Mouse (Mus musculus) c-Kit-positive CD71-positive TER-119-positive erythroid progenitor cells, embryonic 14.5 days (primary cell): ENCODE measurements around the gene Magi2.
"Not testable (repeated sequence)": the region's sequence is repeated elsewhere in the genome, so short reads cannot be mapped to it uniquely, and the experiment has no call there.

Source experiments
- DNase-seq: peaks from one replicate; pipeline ENCODE4 v3.0.0-alpha.2; 2013; ENCODE audit warnings: low spot score

The Magi2 gene

DNA sequence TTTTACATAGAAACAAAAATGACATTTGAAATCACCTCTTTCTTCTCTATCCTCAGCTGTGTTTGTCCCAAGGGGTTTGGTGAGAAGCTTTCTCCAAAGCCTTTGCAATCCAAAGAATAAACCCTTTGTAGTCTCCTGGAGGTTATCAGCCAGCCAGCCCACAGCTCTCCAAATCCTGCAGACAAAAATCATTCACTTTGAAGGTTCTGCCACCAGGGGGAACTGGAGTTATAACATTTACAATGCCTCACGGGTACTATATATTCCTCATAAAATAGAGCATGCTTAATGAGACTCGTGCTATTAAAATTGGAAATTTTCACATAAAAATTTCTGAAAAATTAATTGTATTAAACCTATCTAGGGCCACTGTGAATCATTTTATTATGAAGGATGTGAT is 202.5 kb downstream of the Magi2 start:
- no peak for DNase-seq

DNA sequence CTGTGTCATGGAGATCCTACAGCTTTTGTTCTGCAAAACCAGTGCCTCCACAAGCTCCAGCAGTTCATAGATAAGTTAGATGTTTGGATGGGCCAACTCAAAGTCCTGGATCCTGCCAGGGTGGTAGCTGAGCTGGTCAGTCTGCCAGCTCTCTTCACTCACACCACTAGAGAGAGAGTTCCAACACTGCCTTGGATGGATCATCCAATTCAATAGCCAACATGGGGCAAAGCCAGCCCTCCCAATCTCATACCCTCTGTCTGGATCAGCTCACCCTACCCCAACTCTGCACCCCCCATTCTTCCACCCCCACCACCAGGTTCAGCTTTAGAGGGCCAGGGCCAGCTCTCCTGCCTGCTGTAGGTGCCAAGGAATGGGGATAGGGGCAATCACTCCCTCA is 235.7 kb downstream of the Magi2 start:
- no peak for DNase-seq

- no peak for DNase-seq
Observed at GRCm38 (mm10) chr5:19465383-19465782, 238.5 kb downstream of the Magi2 start.

DNA sequence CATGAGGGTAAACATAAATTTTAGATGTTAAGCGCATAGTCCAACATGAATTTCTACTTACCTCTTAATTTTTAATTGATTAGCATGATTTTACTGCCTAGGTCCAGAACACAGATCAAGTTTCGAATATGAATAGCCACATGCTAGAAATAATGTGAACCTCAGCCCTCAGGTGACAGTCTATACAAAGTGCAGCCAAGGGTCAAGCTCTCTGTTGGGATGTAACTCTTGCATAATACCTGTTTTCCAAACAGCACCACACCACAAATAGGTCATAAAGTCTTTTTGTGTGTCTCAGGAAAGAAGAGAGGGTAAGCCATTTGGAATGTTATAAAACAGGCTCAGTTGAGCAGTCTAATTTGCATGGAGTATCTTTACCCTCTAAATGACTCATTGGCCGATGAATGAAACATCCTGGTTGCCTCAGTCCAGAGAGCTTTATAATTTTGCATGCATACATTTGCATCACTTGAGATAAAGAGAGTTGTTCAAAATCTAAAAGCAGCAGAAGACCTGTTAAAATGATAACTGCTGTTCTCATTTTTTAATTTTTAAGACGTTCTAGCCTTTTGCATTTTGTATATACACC is 246.1 kb downstream of the Magi2 start:
- no peak for DNase-seq

GRCm38 (mm10) chr5:19482981-19483380 is 256.1 kb downstream of the Magi2 start:
- DNase-seq = no peak

DNA sequence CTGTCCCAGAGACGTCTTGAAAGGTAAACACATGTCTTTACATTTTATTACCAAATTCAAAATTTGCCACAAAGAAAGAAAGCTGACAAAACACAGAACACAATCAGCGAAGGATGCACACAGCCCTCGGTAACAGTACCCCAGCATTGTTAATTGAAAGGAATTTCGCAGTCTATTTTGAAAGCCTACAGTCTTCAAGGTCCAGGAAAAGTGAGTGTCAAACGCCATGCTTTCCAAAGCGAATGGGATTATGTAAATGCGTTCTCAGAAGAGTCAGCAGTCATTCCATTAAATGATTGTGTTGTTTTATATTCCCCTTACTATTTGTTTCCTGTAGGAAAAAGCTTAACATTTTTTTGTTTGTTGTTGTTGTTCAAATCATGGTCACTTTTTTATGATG is 261.1 kb downstream of the Magi2 start:
- no peak for DNase-seq

DNA sequence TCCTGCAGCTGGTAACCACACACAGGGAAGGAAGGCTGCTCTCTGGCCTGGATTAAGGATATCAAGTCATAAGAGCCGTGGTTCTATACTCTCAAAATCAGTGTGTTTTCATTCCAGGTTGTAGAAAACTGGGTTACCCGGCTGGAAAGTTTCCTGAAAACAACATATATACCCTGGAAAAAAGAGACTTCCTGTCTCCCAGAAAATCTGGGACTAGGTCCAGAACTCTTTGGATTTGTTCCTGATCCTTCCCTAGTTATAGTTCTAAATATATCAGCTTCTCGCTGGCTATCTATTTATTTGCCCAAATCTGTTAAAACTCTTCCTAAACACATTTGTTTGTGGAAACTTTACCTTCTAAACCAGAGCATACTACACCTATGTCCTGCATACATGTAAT is 274.2 kb downstream of the Magi2 start:
- DNase-seq = no peak

GRCm38 (mm10) chr5:19522168-19522567 is 295.3 kb downstream of the Magi2 start:
- no peak for DNase-seq

- no peak for DNase-seq
Observed at GRCm38 (mm10) chr5:19539348-19539747, 312.5 kb downstream of the Magi2 start.

DNA sequence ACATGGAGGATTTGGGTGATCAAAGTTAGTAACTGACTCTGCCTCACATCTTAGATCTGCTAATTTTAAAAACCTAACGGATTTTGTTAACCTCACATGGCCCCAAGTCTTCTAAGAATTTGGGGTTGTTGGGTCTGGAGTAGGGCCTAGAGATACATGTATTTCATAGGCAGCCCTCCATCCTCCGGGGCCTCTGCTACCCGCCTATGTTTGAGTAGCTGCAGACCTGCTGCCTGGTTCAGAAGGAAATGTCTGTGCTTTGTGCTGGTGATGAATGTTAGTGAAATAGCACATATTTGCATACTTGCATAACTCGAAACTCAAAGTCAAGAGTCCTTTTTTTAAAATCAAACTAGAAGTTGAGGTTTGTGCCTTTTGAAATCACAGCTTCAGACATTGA is 319.6 kb downstream of the Magi2 start:
- no peak for DNase-seq

GRCm38 (mm10) chr5:19546900-19547299 is 320.1 kb downstream of the Magi2 start:
- DNase-seq = no peak

DNA sequence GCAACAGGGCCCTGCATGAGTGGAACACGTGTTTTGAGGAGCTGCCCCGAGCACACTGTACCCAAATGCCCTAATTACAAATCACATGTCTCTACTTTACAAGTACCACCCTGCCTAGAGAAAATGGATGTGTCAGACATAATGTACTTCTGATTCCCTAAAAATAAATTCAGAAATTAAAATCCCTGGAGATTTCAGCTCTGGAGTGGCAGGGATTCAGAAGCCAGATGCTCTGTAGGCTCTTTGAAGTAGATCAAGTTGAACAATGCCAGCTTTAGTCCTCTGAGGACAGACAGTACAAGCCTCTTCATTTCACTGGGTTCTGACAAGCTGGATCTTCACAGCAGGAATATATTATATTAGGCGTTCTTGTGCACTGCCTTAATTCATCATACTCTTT is 326.7 kb downstream of the Magi2 start:
- no peak for DNase-seq

- no peak for DNase-seq
Observed at GRCm38 (mm10) chr5:19565636-19566035, 338.8 kb downstream of the Magi2 start.

GRCm38 (mm10) chr5:19566136-19566535 is 339.3 kb downstream of the Magi2 start:
- DNase-seq = not testable (repeated sequence)

GRCm38 (mm10) chr5:19607700-19608099 is 380.9 kb downstream of the Magi2 start:
- DNase-seq = no peak

DNA sequence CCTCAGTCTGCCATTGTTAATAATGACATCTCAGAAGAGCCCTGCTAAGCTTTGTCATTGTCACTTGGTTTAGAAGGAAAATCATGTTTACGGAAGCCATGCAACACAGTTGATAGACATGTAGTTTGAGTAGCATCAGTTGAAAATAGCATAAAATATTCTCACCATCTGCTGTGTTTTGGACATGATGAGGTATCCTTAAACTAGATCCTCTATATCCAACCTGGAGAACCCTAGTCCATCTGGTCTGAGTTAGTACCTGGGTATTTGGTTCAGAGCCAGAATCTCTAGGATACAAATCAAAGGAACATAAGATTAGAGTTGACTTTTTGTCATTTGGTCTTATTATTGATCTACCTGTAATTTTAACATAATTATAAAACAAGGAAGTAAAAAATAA is 385.0 kb downstream of the Magi2 start:
- no peak for DNase-seq

DNA sequence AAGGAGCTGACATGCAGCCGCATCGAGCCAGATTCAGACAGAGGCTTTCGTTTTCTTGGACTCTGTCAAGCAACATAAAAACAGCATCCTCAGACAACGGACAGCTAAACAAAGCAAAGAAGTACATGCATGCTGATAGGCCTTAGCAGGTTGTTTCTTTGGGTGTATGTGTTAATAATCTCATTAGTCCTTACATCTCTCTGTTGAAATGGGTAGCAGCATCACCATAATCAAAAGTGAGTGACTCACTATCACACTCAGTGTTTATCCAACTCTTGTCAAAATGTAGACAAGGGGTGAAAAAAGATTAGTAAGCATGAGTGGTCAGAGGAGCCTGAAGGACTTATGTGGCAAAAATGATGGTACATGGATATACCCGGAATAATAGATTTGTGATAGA is 394.8 kb downstream of the Magi2 start:
- DNase-seq = no peak

- no peak for DNase-seq
Observed at GRCm38 (mm10) chr5:19633976-19634375, 407.1 kb downstream of the Magi2 start.

- no peak for DNase-seq
Observed at GRCm38 (mm10) chr5:19637789-19638188, 411.0 kb downstream of the Magi2 start.

GRCm38 (mm10) chr5:19655986-19656385 is 429.1 kb downstream of the Magi2 start:
- DNase-seq = no peak

DNA sequence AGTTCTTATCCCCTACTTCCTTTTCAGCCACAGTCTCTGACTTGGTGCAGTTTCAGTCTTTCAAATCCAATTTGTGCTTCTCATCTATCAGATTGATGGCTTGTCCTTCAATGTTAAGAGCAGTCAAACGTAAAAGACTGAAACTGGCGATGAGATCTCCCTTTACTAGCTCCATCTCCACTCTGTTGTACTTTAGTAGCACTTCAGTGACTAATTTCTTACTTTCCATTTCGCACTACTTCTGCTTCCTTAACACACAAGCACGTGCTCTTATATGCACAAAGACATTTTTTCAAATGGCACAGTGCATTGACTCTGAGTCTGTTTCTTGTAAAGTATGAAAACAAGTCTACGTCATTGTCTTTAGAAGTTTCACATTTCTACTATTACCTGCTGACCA is 439.6 kb downstream of the Magi2 start:
- no peak for DNase-seq

GRCm38 (mm10) chr5:19717296-19717695 is 490.5 kb downstream of the Magi2 start:
- DNase-seq = no peak

- DNase-seq = no peak
Observed at GRCm38 (mm10) chr5:19726277-19726676, 499.4 kb downstream of the Magi2 start.

DNA sequence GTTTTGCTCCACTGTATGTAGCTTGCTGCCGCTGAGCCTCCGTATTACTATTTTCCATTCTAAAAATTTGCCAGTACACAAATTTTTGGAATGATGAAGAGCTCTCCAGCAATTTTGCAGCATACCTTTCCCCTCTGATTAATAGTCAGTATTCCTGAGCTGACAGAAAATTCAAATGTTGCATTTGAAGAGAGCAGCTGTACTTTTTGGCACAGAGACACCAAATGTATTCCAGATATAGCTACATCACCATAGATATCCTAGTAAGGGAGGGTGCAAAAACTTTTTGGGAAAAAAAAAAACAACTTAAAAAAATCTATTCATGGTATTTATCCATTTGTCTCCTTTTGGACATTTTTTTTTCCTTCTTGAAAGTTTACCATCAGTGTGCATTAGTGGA is 518.5 kb downstream of the Magi2 start:
- DNase-seq = no peak

GRCm38 (mm10) chr5:19745916-19746315 is 519.1 kb downstream of the Magi2 start:
- DNase-seq = no peak
